Mouse (Mus musculus) lung, embryonic 14.5 days (tissue): ENCODE results near the gene Clec16a. TPM values are rescaled to one million over a fixed set of nuclear protein-coding genes. Genes with fewer than 3 reads are reported as not detected.

Experiments
- ATAC-seq: fragments of 200-750 bp; cut with Nextera tagmentation; 2 replicates; pipeline ENCODE4 v1.8.0; 2017; ENCODE audit warnings: mild to moderate bottlenecking, moderate TSS enrichment, moderate library complexity; ENCODE audit not compliant: insufficient read depth
- DNase-seq: peaks from one replicate; pipeline ENCODE4 v3.0.0-alpha.2; 2015
- H3K27ac ChIP-seq: fragments of 300-500 bp; sonication (generic); 2 replicates; pipeline ENCODE4 v1.5.1; 2014; ENCODE audit warnings: low read depth, mild to moderate bottlenecking, moderate library complexity
- H3K27me3 ChIP-seq: fragments of 300-500 bp; sonication (generic); 2 replicates; pipeline ENCODE4 v1.6.1; 2014; ENCODE audit warnings: low read length, control low read depth; ENCODE audit not compliant: insufficient read depth
- H3K36me3 ChIP-seq: fragments of 300-500 bp; sonication (generic); 2 replicates; pipeline ENCODE4 v1.6.1; 2014; ENCODE audit warnings: control low read depth; ENCODE audit not compliant: insufficient read depth
- H3K4me1 ChIP-seq: fragments of 300-500 bp; sonication (generic); 2 replicates; pipeline ENCODE4 v1.6.1; 2014; ENCODE audit warnings: antibody characterized with exemption, control low read depth; ENCODE audit not compliant: insufficient read depth
- H3K4me2 ChIP-seq: fragments of 300-500 bp; sonication (generic); 2 replicates; pipeline ENCODE4 v1.6.1; 2014; ENCODE audit warnings: mild to moderate bottlenecking
- H3K4me3 ChIP-seq: fragments of 300-500 bp; sonication (generic); 2 replicates; pipeline ENCODE4 v1.5.1; 2014; ENCODE audit warnings: low read depth, low read length
- H3K9ac ChIP-seq: fragments of 300-500 bp; sonication (generic); 2 replicates; pipeline ENCODE4 v1.6.1; 2014
- H3K9me3 ChIP-seq: fragments of 300-500 bp; sonication (generic); 2 replicates; pipeline ENCODE4 v1.6.1; 2016; ENCODE audit warnings: low read depth, low read length, control low read depth
- CTCF ChIP-seq: IDR thresholded peaks from 2 replicates; pipeline ENCODE4 v1.5.1; 2016; ENCODE audit warnings: antibody characterized with exemption, low read depth
- WGBS: fragments of 180-500 bp; shearing (Covaris S2); extraction: QIAGEN DNeasy Blood & Tissue Kit; methylation state at CpG from one replicate; pipeline ENCODE4 v1.1.7; 2014; 5-methylcytosine and 5-hydroxymethylcytosine counted together
- polyA plus RNA-seq: library from polyadenylated mRNA; unstranded; fragments of >200 nt; fragmentation: Nextera tagmentation; extraction: Ambion mirVana; gene quantifications from 2 replicates; pipeline ENCODE4 v1.2.1, GENCODE M21; 2014

The Clec16a gene
- polyA plus RNA-seq, 1 experiment from 2014 or later = 27.4 TPM

- H3K36me3 ChIP-seq = peaks cover 17% of the 10 kb centered on the region; the same call in 1 of the 2 replicates
- H3K9ac ChIP-seq = no peak overlapping the region
- H3K4me3 ChIP-seq = no peak overlapping the region
- H3K4me2 ChIP-seq = no peak overlapping the region
- WGBS = 92% methylated on average over 4 of the region's 4 CpGs
- H3K27ac ChIP-seq = no peak overlapping the region
- no peaks in the 10 kb centered on the region for H3K9me3 ChIP-seq
- DNase-seq = no peak
- H3K27me3 ChIP-seq = no peaks in the 10 kb centered on the region
- TF ChIP-seq CTCF = no peak
- no peaks in the 10 kb centered on the region for H3K4me1 ChIP-seq
- no peak for ATAC-seq
Observed at GRCm38 (mm10) chr16:10567153-10567552, 22.0 kb downstream of the Clec16a start.

- no peak for TF ChIP-seq CTCF
- Histone ChIP-seq H3K27ac (no peak overlapping the region), H3K4me1 (no peaks in the 10 kb centered on the region), H3K4me3 (no peak overlapping the region), H3K36me3 (peaks cover 26% of the 10 kb centered on the region; the same call in 1 of the 2 replicates), H3K9ac (no peak overlapping the region), H3K9me3 (no peaks in the 10 kb centered on the region), H3K4me2 (no peak overlapping the region), H3K27me3 (no peaks in the 10 kb centered on the region)
- 75% methylated on average over 5 of the region's 5 CpGs for WGBS
- ATAC-seq (no peak), DNase-seq (no peak)
Observed at GRCm38 (mm10) chr16:10569809-10570395, 24.8 kb downstream of the Clec16a start.

- Histone ChIP-seq H3K9me3 (no peaks in the 10 kb centered on the region), H3K36me3 (peaks cover 28% of the 10 kb centered on the region; the same call in 1 of the 2 replicates), H3K4me2 (no peak overlapping the region), H3K27me3 (no peaks in the 10 kb centered on the region), H3K4me1 (no peaks in the 10 kb centered on the region), H3K4me3 (no peak overlapping the region), H3K9ac (no peak overlapping the region), H3K27ac (no peak overlapping the region)
- no peak for ATAC-seq
- 0 out of 2 replicates have a peak, but pooled peaks have one; percentile 16 for TF ChIP-seq CTCF
- no peak for DNase-seq
- WGBS = 52% methylated on average over 1 of the region's 1 CpGs
Observed at GRCm38 (mm10) chr16:10570708-10571107, 25.6 kb downstream of the Clec16a start.

- TF ChIP-seq CTCF = peak; percentile 75
- Histone ChIP-seq H3K36me3 (peaks cover 34% of the 10 kb centered on the region), H3K9ac (no peak overlapping the region), H3K4me1 (no peaks in the 10 kb centered on the region), H3K27me3 (no peaks in the 10 kb centered on the region), H3K4me2 (no peak overlapping the region), H3K9me3 (no peaks in the 10 kb centered on the region), H3K27ac (no peak overlapping the region), H3K4me3 (no peak overlapping the region)
- 0 out of 2 replicates have a peak, but pooled peaks have one; percentile 38 for ATAC-seq
- DNase-seq = peak; percentile 70
- WGBS = 34% methylated on average over 2 of the region's 2 CpGs
Observed at GRCm38 (mm10) chr16:10571820-10572219, 26.7 kb downstream of the Clec16a start.

GRCm38 (mm10) chr16:10574936-10575335 lies 29.8 kb downstream of the Clec16a start:
- no peak for TF ChIP-seq CTCF
- ATAC-seq (no peak), DNase-seq (no peak)
- no peaks in the 10 kb centered on the region for H3K4me1 ChIP-seq
- no peak overlapping the region for H3K4me2 ChIP-seq
- no peak overlapping the region for H3K4me3 ChIP-seq
- peaks cover 46% of the 10 kb centered on the region for H3K36me3 ChIP-seq
- no peaks in the 10 kb centered on the region for H3K9me3 ChIP-seq
- H3K27me3 ChIP-seq = no peaks in the 10 kb centered on the region
- H3K27ac ChIP-seq = no peak overlapping the region
- 67% methylated on average over 2 of the region's 2 CpGs for WGBS
- H3K9ac ChIP-seq = no peak overlapping the region

- Histone ChIP-seq H3K4me1 (no peaks in the 10 kb centered on the region), H3K4me3 (no peak overlapping the region), H3K27me3 (no peaks in the 10 kb centered on the region), H3K9me3 (no peaks in the 10 kb centered on the region), H3K36me3 (peaks cover 56% of the 10 kb centered on the region), H3K4me2 (no peak overlapping the region), H3K9ac (no peak overlapping the region), H3K27ac (no peak overlapping the region)
- 90% methylated on average over 4 of the region's 4 CpGs for WGBS
- no peak for TF ChIP-seq CTCF
- no peak for DNase-seq
- ATAC-seq = no peak
Observed at GRCm38 (mm10) chr16:10575915-10576314, 30.8 kb downstream of the Clec16a start.

GRCm38 (mm10) chr16:10577548-10577947 lies 32.4 kb downstream of the Clec16a start:
- Histone ChIP-seq H3K4me3 (no peak overlapping the region), H3K27me3 (no peaks in the 10 kb centered on the region), H3K9me3 (no peaks in the 10 kb centered on the region), H3K27ac (no peak overlapping the region), H3K9ac (no peak overlapping the region), H3K36me3 (peaks cover 66% of the 10 kb centered on the region), H3K4me1 (no peaks in the 10 kb centered on the region), H3K4me2 (no peak overlapping the region)
- no peak for DNase-seq
- ATAC-seq = no peak
- 67% methylated on average over 5 of the region's 5 CpGs for WGBS
- TF ChIP-seq CTCF = no peak
